8 mouse cellular contexts compared by ENCODE assay signal in the genomic region with DNA sequence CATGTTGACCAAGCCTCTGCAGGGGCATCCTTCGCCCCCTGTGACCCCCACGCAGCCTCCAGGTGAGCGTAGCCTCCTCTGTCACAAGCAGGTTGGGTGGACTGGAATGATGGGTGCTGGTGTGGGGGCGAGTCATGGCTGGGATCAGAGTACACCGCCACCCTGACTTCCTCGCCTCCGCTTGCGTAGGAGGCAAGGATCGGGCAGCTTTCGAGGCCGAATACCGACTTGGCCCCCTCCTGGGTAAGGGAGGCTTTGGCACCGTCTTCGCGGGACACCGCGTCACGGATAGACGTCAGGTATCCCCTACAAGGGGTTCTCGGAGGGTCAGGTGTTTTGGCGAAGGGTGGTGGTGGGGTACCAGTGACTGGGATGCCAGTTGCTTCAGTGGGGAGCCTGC. TPM values are rescaled to one million over a fixed set of nuclear protein-coding genes. Genes with fewer than 3 reads are reported as not detected.
A peak's percentile ranks its signal among the peaks of the same experiment; 100 is the strongest.
DNase-seq lines count a peak whose midpoint lies in the region; ATAC-seq lines count a peak whose summit lies in the region.

No protein-coding gene starts in this region.

- peaks cover 16% of the 10 kb centered on the region for H3K36me3 ChIP-seq in embryonic facial prominence, embryonic 10.5 days (replicated peaks)
- H3K36me3 ChIP-seq in hindbrain, embryonic 15.5 days, result no peaks in the 10 kb centered on the region
- H3K36me3 ChIP-seq in midbrain, embryonic 10.5 days, result peaks cover 28% of the 10 kb centered on the region

- peaks cover 2% of the 10 kb centered on the region for H3K9me3 ChIP-seq in embryonic facial prominence, embryonic 10.5 days
- no peaks in the 10 kb centered on the region for H3K9me3 ChIP-seq in hindbrain, embryonic 15.5 days
- peaks cover 15% of the 10 kb centered on the region; the same call in 1 of the 2 replicates for H3K9me3 ChIP-seq in midbrain, embryonic 10.5 days (replicated peaks)

- H3K4me1 ChIP-seq in embryonic facial prominence, embryonic 10.5 days, result peaks cover 15% of the 10 kb centered on the region
- H3K4me1 ChIP-seq in hindbrain, embryonic 15.5 days (replicated peaks), result peaks cover 15% of the 10 kb centered on the region; the same call in 1 of the 2 replicates
- peaks cover 22% of the 10 kb centered on the region for H3K4me1 ChIP-seq in midbrain, embryonic 10.5 days

- no peaks in the 10 kb centered on the region for H3K27me3 ChIP-seq in embryonic facial prominence, embryonic 10.5 days (replicated peaks; ENCODE audit: low read depth, poor library complexity, severe bottlenecking)
- H3K27me3 ChIP-seq in hindbrain, embryonic 15.5 days, result no peaks in the 10 kb centered on the region
- H3K27me3 ChIP-seq in midbrain, embryonic 10.5 days (ENCODE audit: low read depth, poor library complexity, severe bottlenecking), result no peaks in the 10 kb centered on the region

- peak overlapping the region; percentile 63 for H3K4me3 ChIP-seq in embryonic facial prominence, embryonic 10.5 days
- H3K4me3 ChIP-seq in hindbrain, embryonic 15.5 days, result peak overlapping the region; percentile 58
- H3K4me3 ChIP-seq in midbrain, embryonic 10.5 days, result peak overlapping the region; percentile 66

- 22% methylated on average over 21 of the region's 21 CpGs for WGBS in embryonic facial prominence, embryonic 10.5 days
- 21% methylated on average over 21 of the region's 21 CpGs for WGBS in hindbrain, embryonic 15.5 days
- WGBS in midbrain, embryonic 10.5 days, result 23% methylated on average over 21 of the region's 21 CpGs

- peak overlapping the region; percentile 66 for H3K9ac ChIP-seq in hindbrain, embryonic 15.5 days

- H3K4me2 ChIP-seq in hindbrain, embryonic 15.5 days, result peak overlapping the region; percentile 84

- no peak for DNase-seq in frontal cortex, postnatal 10 days (ENCODE audit: low spot score in 2 of 2)
- DNase-seq in right cerebral cortex, postnatal 14 days, result peak; percentile 18
- no peak for DNase-seq in right cerebral cortex, postnatal 36 days (ENCODE audit: low spot score in 2 of 2)
- peak; percentile 13 for DNase-seq in embryonic facial prominence, embryonic 10.5 days (ENCODE audit: low spot score)
- no peak for DNase-seq in midbrain, embryonic 10.5 days (ENCODE audit: low spot score)
- DNase-seq in urinary bladder, postnatal 36 days (ENCODE audit: low spot score in 2 of 2), result no peak

- ATAC-seq in frontal cortex, adult (ENCODE audit: low TSS enrichment), result peak; percentile 20; the same call in 1 of the 2 replicates
- peak; percentile 63 for ATAC-seq in hindbrain, embryonic 15.5 days (ENCODE audit: low FRiP score, low read depth)

- H3K27ac ChIP-seq in embryonic facial prominence, embryonic 10.5 days (replicated peaks), result peak overlapping the region; percentile 30; the same call in 1 of the 2 replicates
- peak overlapping the region; percentile 73 for H3K27ac ChIP-seq in hindbrain, embryonic 15.5 days (replicated peaks)
- H3K27ac ChIP-seq in midbrain, embryonic 10.5 days (replicated peaks), result peak overlapping the region; percentile 70

RNA-seq across cellular contexts. Expression of gene Pim2, which starts 0.4 kb away (rescaled TPM):
- polyA plus RNA-seq in embryonic facial prominence, embryonic 10.5 days (2016; fragmentation: Nextera tagmentation; extraction: Ambion mirVana), result 7.3 and 7.6 TPM in 2 replicates
- polyA plus RNA-seq in hindbrain, embryonic 15.5 days (2015; fragmentation: Nextera tagmentation; extraction: Ambion mirVana), result 24.8 and 25.8 TPM in 2 replicates
- polyA plus RNA-seq in midbrain, embryonic 10.5 days (2016; fragmentation: Nextera tagmentation; extraction: Ambion mirVana), result 14.0 and 16.5 TPM in 2 replicates

RNA-seq across cellular contexts. Expression of gene Slc35a2, which starts 5.3 kb away (rescaled TPM):
- polyA plus RNA-seq in embryonic facial prominence, embryonic 10.5 days (2016; fragmentation: Nextera tagmentation; extraction: Ambion mirVana), result 23.4 and 25.7 TPM in 2 replicates
- 45.7 and 47.7 TPM in 2 replicates for polyA plus RNA-seq in hindbrain, embryonic 15.5 days (2015; fragmentation: Nextera tagmentation; extraction: Ambion mirVana)
- 28.3 and 31.4 TPM in 2 replicates for polyA plus RNA-seq in midbrain, embryonic 10.5 days (2016; fragmentation: Nextera tagmentation; extraction: Ambion mirVana)

RNA-seq across cellular contexts. Expression of gene Pqbp1, which starts 20.6 kb away (rescaled TPM):
- polyA plus RNA-seq in embryonic facial prominence, embryonic 10.5 days (2016; fragmentation: Nextera tagmentation; extraction: Ambion mirVana), result 122 and 132 TPM in 2 replicates
- polyA plus RNA-seq in hindbrain, embryonic 15.5 days (2015; fragmentation: Nextera tagmentation; extraction: Ambion mirVana), result 199 and 209 TPM in 2 replicates
- polyA plus RNA-seq in midbrain, embryonic 10.5 days (2016; fragmentation: Nextera tagmentation; extraction: Ambion mirVana), result 132 and 146 TPM in 2 replicates

RNA-seq across cellular contexts. Expression of gene Timm17b, which starts 20.7 kb away (rescaled TPM):
- polyA plus RNA-seq in embryonic facial prominence, embryonic 10.5 days (2016; fragmentation: Nextera tagmentation; extraction: Ambion mirVana), result 174 and 178 TPM in 2 replicates
- 155 and 158 TPM in 2 replicates for polyA plus RNA-seq in hindbrain, embryonic 15.5 days (2015; fragmentation: Nextera tagmentation; extraction: Ambion mirVana)
- 193 and 203 TPM in 2 replicates for polyA plus RNA-seq in midbrain, embryonic 10.5 days (2016; fragmentation: Nextera tagmentation; extraction: Ambion mirVana)

RNA-seq across cellular contexts. Expression of gene Gm10491, which starts 29.1 kb away (rescaled TPM):
- not detected in 2 replicates for polyA plus RNA-seq in embryonic facial prominence, embryonic 10.5 days (2016; fragmentation: Nextera tagmentation; extraction: Ambion mirVana)
- not detected in 2 replicates for polyA plus RNA-seq in hindbrain, embryonic 15.5 days (2015; fragmentation: Nextera tagmentation; extraction: Ambion mirVana)
- polyA plus RNA-seq in midbrain, embryonic 10.5 days (2016; fragmentation: Nextera tagmentation; extraction: Ambion mirVana), result not detected in 2 replicates

Comparison
In these comparisons a context has a peak if more than half of its experiments do, and no peak if none do; other contexts are left out.
1. DNase-seq: peak in right cerebral cortex, postnatal 14 days (single experiment) and embryonic facial prominence, embryonic 10.5 days (single experiment); none in frontal cortex, postnatal 10 days (0 of 2), right cerebral cortex, postnatal 36 days (0 of 2), midbrain, embryonic 10.5 days (single experiment) and urinary bladder, postnatal 36 days (0 of 2).
2. Peak in every context shown above with its lines, with median percentiles within 50 percentile points of each other: H3K27ac ChIP-seq and H3K4me3 ChIP-seq.